Mouse (Mus musculus): ENCODE data around the gene Lyl1.

Gene Lyl1

DNA sequence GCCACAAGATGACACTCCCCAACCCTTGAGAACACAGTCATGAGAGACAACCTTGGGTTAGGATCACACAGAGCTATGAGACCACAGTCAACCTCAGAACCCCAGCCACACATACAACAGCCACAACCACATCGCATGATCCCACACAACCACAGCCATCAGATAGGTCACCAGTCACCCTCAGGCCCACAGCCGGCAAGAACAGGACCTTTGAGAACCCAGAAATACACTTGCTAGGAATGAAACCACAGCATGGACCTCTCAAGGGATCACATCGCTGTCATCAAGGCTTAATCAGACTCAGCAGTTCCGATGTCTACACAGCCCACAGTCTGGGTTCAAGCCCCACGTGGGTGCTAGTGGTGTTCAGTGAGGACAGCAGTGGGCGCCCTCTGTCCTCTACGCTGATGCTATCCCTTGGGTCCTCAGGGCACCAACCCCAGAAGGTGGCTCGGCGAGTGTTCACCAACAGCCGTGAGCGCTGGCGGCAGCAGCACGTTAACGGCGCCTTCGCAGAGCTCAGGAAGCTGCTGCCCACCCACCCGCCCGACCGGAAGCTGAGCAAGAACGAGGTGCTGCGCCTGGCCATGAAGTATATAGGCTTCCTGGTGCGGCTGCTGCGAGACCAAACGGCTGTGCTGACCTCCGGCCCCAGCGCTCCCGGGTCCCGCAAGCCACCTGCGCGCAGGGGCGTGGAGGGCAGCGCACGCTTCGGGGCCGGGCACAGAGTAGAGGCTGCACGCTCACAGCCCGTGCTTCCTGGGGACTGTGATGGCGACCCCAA is 2.4 kb downstream of the Lyl1 start:
- DNase-seq (ENCODE audit: low spot score) = no peak

DNA sequence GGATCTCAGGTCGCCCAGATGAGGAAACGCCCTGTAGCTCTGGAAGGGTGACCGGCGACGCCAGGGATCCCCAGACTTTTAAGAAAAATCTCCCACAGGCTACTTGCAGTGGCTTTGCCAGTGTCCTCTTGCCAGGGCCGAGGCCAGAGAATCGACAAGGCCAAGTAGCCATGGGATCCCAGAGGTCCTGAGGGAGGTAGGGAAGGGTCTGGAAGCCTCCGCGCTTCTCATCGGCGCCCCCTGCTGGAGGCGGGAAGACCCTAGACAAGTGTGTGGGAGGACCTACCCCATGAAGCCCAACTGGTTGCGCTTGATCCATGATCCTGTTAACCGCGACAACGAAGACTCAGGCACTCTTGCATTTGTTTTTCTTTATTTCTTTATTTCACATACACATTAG is 3.1 kb downstream of the Lyl1 start:
- no peak for DNase-seq (ENCODE audit: low spot score)

DNA sequence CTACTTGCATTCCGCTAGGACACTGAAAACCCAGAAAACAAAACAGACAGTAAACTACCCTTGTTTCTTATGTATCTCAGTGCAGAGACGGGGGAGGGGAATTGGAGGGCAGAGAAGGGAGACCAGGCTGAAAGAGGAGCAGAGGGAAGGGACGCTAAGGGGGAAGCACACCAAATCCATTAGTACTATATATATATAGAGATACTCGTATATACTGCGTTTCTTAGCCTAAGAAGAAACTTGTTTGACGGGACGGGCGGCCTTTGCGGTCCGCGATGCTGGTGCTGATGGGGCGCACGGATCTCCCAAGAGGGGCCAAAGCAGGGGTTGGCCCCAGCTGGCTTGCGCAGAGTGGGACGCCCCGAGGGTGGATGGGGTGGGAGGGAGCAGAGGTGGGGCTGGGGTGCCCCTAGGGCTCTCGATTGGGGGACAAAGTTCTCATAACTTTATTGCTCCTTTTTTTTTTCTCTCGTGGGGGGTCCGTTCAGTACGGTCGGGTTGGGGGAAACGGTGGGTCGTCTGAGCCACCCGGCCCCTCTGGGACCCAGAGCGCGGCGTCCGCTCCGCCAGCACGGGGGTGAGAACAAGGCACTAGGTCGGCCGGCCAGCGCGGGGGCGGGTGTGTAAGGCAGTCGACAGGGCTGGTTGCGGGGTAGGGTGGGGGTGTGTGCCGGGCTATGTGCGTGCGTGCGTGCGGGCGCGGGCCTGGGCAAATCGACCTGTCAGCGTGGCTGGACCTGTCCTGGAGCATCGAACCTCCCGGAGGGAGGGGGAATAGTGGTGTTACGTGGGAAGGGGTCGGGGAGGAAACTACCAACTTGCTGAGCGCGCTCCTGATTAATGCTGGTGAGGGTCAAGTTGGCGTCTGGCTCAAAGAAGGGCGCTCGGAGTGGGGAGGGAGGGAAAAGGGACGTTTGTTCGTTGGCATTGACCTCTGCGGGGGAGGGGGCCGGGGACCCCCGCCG is 3.9 kb downstream of the Lyl1 start:
- DNase-seq (ENCODE audit: low spot score) = no peak

DNA sequence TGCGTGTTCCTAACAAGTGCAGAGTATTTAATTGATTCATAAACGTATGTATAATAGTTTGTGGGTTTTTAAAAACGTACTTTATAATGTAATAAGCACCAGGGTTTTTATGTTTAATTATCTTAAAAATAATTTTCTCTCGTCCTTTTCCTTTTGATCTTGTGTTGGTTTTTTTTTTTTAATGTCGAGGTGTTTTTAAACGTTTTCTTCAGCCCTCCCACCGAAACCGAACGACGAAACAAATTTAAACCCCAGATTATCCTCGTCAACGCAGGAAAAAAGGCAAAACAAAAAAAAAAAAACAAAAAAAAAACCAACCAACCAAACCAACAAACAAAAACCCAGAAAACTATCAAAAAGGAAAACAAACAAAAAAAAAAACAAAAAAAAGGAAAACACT is 4.7 kb downstream of the Lyl1 start:
- no peak for DNase-seq (ENCODE audit: low spot score)

DNA sequence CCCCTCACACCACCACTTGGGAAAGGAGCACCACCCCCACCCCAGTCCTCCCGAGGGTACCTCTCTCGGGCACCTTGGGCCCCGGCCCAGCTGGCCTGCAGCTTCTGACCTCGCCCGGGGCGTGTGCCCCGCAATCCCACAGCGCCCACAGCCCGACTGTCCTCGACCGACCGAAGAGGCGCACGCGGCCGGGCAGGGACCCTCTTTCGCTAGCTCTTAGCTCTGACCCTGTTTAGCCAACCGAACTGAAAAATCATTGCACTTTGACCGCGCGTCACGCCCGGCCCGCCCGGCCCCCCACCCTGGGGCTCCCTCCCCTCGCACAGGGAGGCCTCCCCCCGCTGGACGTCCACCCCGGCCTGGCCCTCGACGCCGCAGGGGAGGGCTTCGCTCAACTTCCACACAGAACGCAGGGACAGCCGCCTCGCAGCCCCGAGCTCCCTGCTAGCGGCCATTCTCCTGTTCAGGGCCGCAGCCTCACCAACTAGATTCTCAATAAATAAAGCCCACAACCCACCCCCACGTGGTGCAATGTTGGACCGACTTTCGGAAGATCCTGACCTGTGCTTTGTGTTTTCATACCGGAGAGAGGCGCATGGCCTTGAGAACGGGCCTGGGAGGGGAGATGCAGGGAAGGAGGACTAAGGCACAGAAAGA is 5.5 kb downstream of the Lyl1 start:
- DNase-seq (ENCODE audit: low spot score) = no peak

DNA sequence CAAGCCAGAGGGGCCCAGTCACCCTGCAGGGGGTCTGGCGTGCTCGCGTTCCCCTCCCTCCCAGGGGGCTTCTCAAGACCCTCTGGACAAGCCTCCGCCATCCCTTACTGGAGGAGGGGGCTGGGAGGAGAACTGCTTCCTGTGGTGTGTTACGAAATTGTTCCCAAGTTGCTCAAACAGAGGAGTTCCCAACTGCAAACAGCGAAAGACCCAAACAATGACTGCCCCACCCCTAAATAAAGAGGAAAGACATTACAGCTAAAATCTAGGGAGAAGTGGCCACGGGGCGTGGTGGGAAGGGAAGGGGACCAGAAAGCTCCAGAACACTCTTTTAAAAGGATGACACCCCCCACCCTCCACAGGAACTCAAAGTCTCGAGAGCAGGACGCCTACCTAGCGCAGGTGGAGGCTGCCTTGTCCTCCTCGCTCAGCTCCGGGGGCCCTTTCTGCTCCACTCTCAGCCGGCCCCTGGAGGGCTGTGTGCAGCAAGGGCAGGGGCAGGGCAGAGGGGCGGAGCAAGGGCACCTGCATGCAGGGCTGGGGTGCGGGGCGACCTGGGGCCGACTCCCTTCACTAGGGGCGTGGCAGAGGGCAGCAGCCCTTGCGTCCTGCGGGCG is 6.1 kb downstream of the Lyl1 start:
- no peak for DNase-seq (ENCODE audit: low spot score)

GRCm38 (mm10) chr8:84708071-84708541 is 6.8 kb downstream of the Lyl1 start:
- no peak for DNase-seq (ENCODE audit: low spot score)

GRCm38 (mm10) chr8:84708774-84709475 is 7.7 kb downstream of the Lyl1 start:
- peak; percentile 88 for DNase-seq (ENCODE audit: low spot score)

DNA sequence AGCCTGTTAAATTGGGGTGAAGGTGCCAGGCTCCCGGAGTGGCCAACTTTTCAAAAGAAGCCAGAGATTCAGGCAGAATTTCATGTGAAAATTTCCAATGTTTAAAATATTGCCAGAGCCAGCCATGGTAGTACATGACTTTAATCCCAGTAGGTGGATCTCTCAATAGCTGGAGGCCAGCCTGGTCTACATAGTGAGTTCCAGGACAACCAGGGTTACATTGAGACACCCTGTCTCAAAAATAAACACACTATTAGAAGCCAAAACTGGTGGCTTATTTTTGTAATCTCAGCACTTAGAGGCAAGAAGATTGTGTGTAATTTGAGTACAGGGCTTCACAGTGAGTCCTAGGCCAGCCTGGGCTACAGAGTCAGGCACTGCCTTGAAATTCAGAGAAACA is 8.7 kb downstream of the Lyl1 start:
- peak; percentile 72 for DNase-seq (ENCODE audit: low spot score)

DNA sequence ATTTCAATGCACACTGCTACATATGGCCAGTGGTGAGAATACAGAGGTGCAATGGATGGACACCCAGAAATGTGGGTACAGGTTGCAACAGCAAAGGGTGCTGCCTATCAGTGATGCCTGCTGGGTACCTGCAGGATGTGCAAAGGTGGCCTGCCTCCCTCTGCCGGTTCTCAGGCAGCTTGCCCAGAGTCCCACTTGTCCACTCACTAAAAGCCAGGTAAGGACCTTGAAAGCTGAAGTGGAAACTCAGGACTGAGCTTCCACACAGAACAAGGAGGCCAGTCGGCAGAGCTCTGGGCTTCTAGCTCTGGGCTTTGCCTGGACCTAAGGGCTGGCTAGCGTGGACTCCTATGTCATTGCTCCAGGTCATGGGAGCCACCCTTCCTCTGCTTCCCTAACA is 10.1 kb downstream of the Lyl1 start:
- no peak for DNase-seq (ENCODE audit: low spot score)

- peak; percentile 72 for DNase-seq (ENCODE audit: low spot score)
These were observed 10.9 kb downstream of the Lyl1 start for GRCm38 (mm10) chr8:84711933-84712758.

GRCm38 (mm10) chr8:84712759-84713120 is 11.5 kb downstream of the Lyl1 start:
- no peak for DNase-seq (ENCODE audit: low spot score)

DNA sequence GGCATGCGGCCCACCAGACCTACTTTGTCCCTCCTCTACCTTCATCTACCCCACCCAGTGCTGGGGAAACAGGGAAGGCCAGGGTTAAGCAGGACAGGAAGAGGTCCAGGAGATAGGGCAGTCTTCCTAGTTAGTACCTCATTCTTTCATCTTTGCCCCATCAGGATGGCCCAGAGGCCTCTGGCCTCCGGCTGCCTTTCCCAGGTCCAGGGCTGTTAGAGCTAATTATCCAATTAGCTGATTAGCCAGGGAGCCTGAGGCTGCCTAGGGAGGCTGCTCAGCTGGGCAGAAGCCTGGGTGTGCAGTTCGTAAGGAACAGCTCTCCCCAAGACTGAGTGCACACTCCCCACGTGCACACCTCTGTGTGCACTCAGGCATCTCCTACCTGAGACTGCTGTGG is 12.1 kb downstream of the Lyl1 start:
- DNase-seq (ENCODE audit: low spot score) = no peak

DNA sequence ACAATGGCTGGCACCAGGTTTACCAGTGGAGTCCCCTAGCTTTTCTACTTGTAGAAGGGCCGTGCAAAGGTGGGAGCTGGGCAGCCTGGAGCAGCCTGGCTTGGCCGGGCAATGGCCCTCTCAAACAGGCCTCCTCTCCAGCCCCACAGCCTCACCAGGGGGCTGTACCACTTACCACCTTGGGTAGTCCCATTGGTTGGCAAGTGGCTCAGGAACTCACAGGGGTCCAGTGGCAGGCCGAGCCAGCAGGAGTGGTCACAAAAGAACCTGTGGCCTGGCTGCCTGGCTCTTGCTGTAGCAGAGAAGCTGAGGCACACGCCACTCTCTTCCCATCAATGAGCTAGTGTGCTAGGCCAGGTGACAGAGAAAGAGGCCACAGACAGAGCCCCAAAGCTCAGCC is 12.9 kb downstream of the Lyl1 start:
- no peak for DNase-seq (ENCODE audit: low spot score)

GRCm38 (mm10) chr8:84715893-84716468 is 14.7 kb downstream of the Lyl1 start:
- DNase-seq (ENCODE audit: low spot score) = no peak

DNA sequence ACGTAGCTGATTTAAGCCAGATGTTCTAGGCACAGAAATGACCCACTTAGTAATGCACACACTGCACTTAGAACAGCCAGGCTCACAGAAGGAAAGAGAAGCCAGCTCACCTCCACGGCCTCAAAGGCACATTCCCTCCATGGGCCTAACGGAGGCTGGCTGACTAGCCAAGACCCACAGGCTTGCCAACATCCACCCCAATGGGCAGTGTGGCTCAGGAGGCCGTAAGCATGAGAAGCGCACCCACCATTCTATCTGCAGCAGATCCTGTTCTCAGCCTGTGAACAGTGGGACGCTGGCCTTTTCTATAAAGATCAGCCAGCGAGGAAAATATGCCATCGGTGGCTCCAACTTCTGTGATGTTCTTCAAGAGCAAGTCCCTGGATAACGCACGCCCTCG is 15.5 kb downstream of the Lyl1 start:
- no peak for DNase-seq (ENCODE audit: low spot score)

GRCm38 (mm10) chr8:84718476-84718875 is 17.2 kb downstream of the Lyl1 start:
- no peak for DNase-seq (ENCODE audit: low spot score)

GRCm38 (mm10) chr8:84718959-84719690 is 17.9 kb downstream of the Lyl1 start:
- DNase-seq (ENCODE audit: low spot score) = no peak

- no peak for DNase-seq (ENCODE audit: low spot score)
These were observed 21.2 kb downstream of the Lyl1 start for GRCm38 (mm10) chr8:84722530-84722849.

Data from adipocyte (in vitro differentiated cells).